Mouse (Mus musculus): ENCODE measurements at regions not wholly inside any gene's neighbourhood (a gene's known extent, or its start where the extent isn't known, plus 50 kb on each side); places are given as distances from the start of the nearest gene placed in this dataset.

- TF ChIP-seq POLR2A (IDR thresholded peaks at IDR 0.05; ENCODE audit: control insufficient read depth, low read depth, low read length) (no peak), CTCF (IDR thresholded peaks at IDR 0.05; ENCODE audit: control insufficient read depth, insufficient read depth, insufficient replicate concordance, low read depth, low read length) (no peak)
Measured at GRCm38 (mm10) chr12:28176016-28176415, 376.2 kb downstream of the Dcdc2c start.

All from testis, adult 2 months (tissue).